Mouse (Mus musculus) intestine, embryonic 15.5 days (tissue): ENCODE results near the gene Tst. TPM values are rescaled to one million over a fixed set of nuclear protein-coding genes. Genes with fewer than 3 reads are reported as not detected.
A peak's percentile ranks its signal among the peaks of the same experiment; 100 is the strongest.

Experiments used
- ATAC-seq: fragments of 200-750 bp; cut with Nextera tagmentation; 2 replicates; pipeline ENCODE4 v1.8.0; 2017; ENCODE audit warnings: moderate TSS enrichment, moderate library complexity
- H3K27ac ChIP-seq: fragments of 300-500 bp; sonication (generic); 2 replicates; pipeline ENCODE4 v1.5.1; 2015; ENCODE audit warnings: mild to moderate bottlenecking, inconsistent platforms
- H3K27me3 ChIP-seq: fragments of 300-500 bp; sonication (generic); replicated peaks from 2 replicates; pipeline ENCODE4 v1.6.1; 2015; ENCODE audit warnings: inconsistent platforms
- H3K36me3 ChIP-seq: fragments of 300-500 bp; sonication (generic); 2 replicates; pipeline ENCODE4 v1.6.1; 2015; ENCODE audit warnings: inconsistent platforms
- H3K4me1 ChIP-seq: fragments of 300-500 bp; sonication (generic); replicated peaks from 2 replicates; pipeline ENCODE4 v1.6.1; 2015; ENCODE audit warnings: inconsistent platforms
- H3K4me2 ChIP-seq: fragments of 300-500 bp; sonication (generic); replicated peaks from 2 replicates; pipeline ENCODE4 v1.6.1; 2015; ENCODE audit warnings: mild to moderate bottlenecking, inconsistent platforms
- H3K4me3 ChIP-seq: fragments of 300-500 bp; sonication (generic); replicated peaks from 2 replicates; pipeline ENCODE4 v1.5.1; 2015; ENCODE audit warnings: inconsistent platforms
- H3K9ac ChIP-seq: fragments of 300-500 bp; sonication (generic); 2 replicates; pipeline ENCODE4 v1.6.1; 2015; ENCODE audit warnings: inconsistent platforms
- H3K9me3 ChIP-seq: fragments of 300-500 bp; sonication (generic); 2 replicates; pipeline ENCODE4 v1.6.1; 2016; ENCODE audit warnings: inconsistent platforms
- whole genome bisulfite sequencing: fragments of 180-500 bp; shearing (Covaris S2); methylation state at CpG from one replicate; pipeline ENCODE4 v1.1.7; 2015; 5-methylcytosine and 5-hydroxymethylcytosine counted together
- polyA plus RNA-seq: library from polyadenylated mRNA; unstranded; fragments of >200 nt; fragmentation: Nextera tagmentation; extraction: Ambion mirVana; gene quantifications from 2 replicates; pipeline ENCODE4 v1.2.1, GENCODE M21; 2015

Gene Tst
- polyA plus RNA-seq, 1 experiment from 2014 or later = 33.4 TPM

- H3K27ac ChIP-seq = peak within 1 kb of the TSS; percentile 68
- peak within 1 kb of the TSS; percentile 71 for H3K4me2 ChIP-seq
- H3K4me1 ChIP-seq = peaks cover 10% of the 10 kb centered on the region
- H3K9ac ChIP-seq = peak within 1 kb of the TSS; percentile 56
- H3K4me3 ChIP-seq = peak within 1 kb of the TSS; percentile 57
- peak; percentile 82 for ATAC-seq
- no peaks in the 10 kb centered on the region for H3K9me3 ChIP-seq
- 2% methylated on average over 52 of the region's 52 CpGs for WGBS
- H3K36me3 ChIP-seq = no peaks in the 10 kb centered on the region; the same call in 1 of the 2 replicates
- H3K27me3 ChIP-seq = peaks cover 46% of the 10 kb centered on the region
These were observed 22.9 kb upstream of the Tst start, which contains the start of gene Kctd17 for GRCm38 (mm10) chr15:78428391-78429138. Gene Kctd17 (plus strand): TSS chr15:78428564.

GRCm38 (mm10) chr15:78425230-78425629 is 19.5 kb upstream of the Tst start:
- WGBS = 56% methylated on average over 4 of the region's 4 CpGs
- H3K27me3 ChIP-seq = peaks cover 64% of the 10 kb centered on the region
- ATAC-seq = no peak
- no peak overlapping the region for H3K27ac ChIP-seq
- no peak overlapping the region for H3K4me2 ChIP-seq
- H3K9me3 ChIP-seq = no peaks in the 10 kb centered on the region
- no peak overlapping the region for H3K4me3 ChIP-seq
- H3K4me1 ChIP-seq = peaks cover 7% of the 10 kb centered on the region
- H3K36me3 ChIP-seq = no peaks in the 10 kb centered on the region
- H3K9ac ChIP-seq = no peak overlapping the region

- ATAC-seq = no peak
- no peak overlapping the region for H3K4me3 ChIP-seq
- peaks cover 64% of the 10 kb centered on the region for H3K27me3 ChIP-seq
- H3K4me1 ChIP-seq = peaks cover 6% of the 10 kb centered on the region
- no peak overlapping the region for H3K27ac ChIP-seq
- no peak overlapping the region for H3K9ac ChIP-seq
- H3K9me3 ChIP-seq = no peaks in the 10 kb centered on the region
- H3K36me3 ChIP-seq = no peaks in the 10 kb centered on the region
- H3K4me2 ChIP-seq = no peak overlapping the region
- 22% methylated on average over 11 of the region's 11 CpGs for WGBS
These were observed 18.8 kb upstream of the Tst start for GRCm38 (mm10) chr15:78424507-78424906.

GRCm38 (mm10) chr15:78422046-78422956 is 16.6 kb upstream of the Tst start:
- no peaks in the 10 kb centered on the region for H3K4me1 ChIP-seq
- peaks cover 53% of the 10 kb centered on the region for H3K27me3 ChIP-seq
- no peak overlapping the region; the same call in 1 of the 2 replicates for H3K4me2 ChIP-seq
- WGBS = 15% methylated on average over 16 of the region's 16 CpGs
- H3K27ac ChIP-seq = no peak overlapping the region
- no peak overlapping the region for H3K9ac ChIP-seq
- ATAC-seq = peak; percentile 77
- no peaks in the 10 kb centered on the region for H3K36me3 ChIP-seq
- H3K4me3 ChIP-seq = no peak overlapping the region
- H3K9me3 ChIP-seq = no peaks in the 10 kb centered on the region

GRCm38 (mm10) chr15:78420395-78420794 is 14.7 kb upstream of the Tst start:
- Histone ChIP-seq H3K27me3 (peaks cover 39% of the 10 kb centered on the region), H3K4me2 (no peak overlapping the region), H3K4me3 (no peak overlapping the region), H3K4me1 (no peaks in the 10 kb centered on the region), H3K27ac (no peak overlapping the region), H3K9ac (no peak overlapping the region), H3K36me3 (no peaks in the 10 kb centered on the region), H3K9me3 (no peaks in the 10 kb centered on the region)
- ATAC-seq = no peak
- WGBS = 82% methylated on average over 13 of the region's 13 CpGs

GRCm38 (mm10) chr15:78416937-78417336 is 11.2 kb upstream of the Tst start:
- WGBS = 19% methylated on average over 4 of the region's 4 CpGs
- ATAC-seq = peak; percentile 27; the same call in 1 of the 2 replicates
- no peak overlapping the region for H3K27ac ChIP-seq

GRCm38 (mm10) chr15:78414157-78414556 is 8.4 kb upstream of the Tst start:
- Histone ChIP-seq H3K27ac (no peak overlapping the region), H3K9me3 (no peaks in the 10 kb centered on the region), H3K4me3 (no peak overlapping the region), H3K36me3 (no peaks in the 10 kb centered on the region), H3K4me1 (peaks cover 8% of the 10 kb centered on the region), H3K9ac (no peak overlapping the region), H3K27me3 (peaks cover 31% of the 10 kb centered on the region), H3K4me2 (no peak overlapping the region)
- WGBS = 94% methylated on average over 8 of the region's 8 CpGs
- no peak for ATAC-seq

More at GRCm38 (mm10) chr15:78416937-78417336, 11.2 kb upstream of the Tst start:
- H3K4me1 ChIP-seq = no peaks in the 10 kb centered on the region
- H3K4me3 ChIP-seq = no peak overlapping the region
- no peak overlapping the region for H3K9ac ChIP-seq
- no peaks in the 10 kb centered on the region for H3K9me3 ChIP-seq
- H3K36me3 ChIP-seq = no peaks in the 10 kb centered on the region
- peaks cover 14% of the 10 kb centered on the region; the same call in 1 of the 2 replicates for H3K27me3 ChIP-seq
- no peak overlapping the region for H3K4me2 ChIP-seq

GRCm38 (mm10) chr15:78413719-78414117 is 8.0 kb upstream of the Tst start:
- no peaks in the 10 kb centered on the region for H3K36me3 ChIP-seq
- 52% methylated on average over 1 of the region's 1 CpGs for WGBS
- H3K9me3 ChIP-seq = no peaks in the 10 kb centered on the region
- no peak overlapping the region for H3K4me3 ChIP-seq
- no peak overlapping the region for H3K9ac ChIP-seq
- H3K27ac ChIP-seq = no peak overlapping the region
- H3K4me1 ChIP-seq = peaks cover 11% of the 10 kb centered on the region
- H3K4me2 ChIP-seq = no peak overlapping the region
- ATAC-seq = no peak
- H3K27me3 ChIP-seq = peaks cover 31% of the 10 kb centered on the region

GRCm38 (mm10) chr15:78413083-78413718 is 7.5 kb upstream of the Tst start:
- H3K9ac ChIP-seq = no peak overlapping the region
- no peaks in the 10 kb centered on the region for H3K9me3 ChIP-seq
- H3K4me2 ChIP-seq = no peak overlapping the region
- no peaks in the 10 kb centered on the region for H3K36me3 ChIP-seq
- peaks cover 33% of the 10 kb centered on the region for H3K27me3 ChIP-seq
- 85% methylated on average over 14 of the region's 14 CpGs for WGBS
- no peak overlapping the region for H3K4me3 ChIP-seq
- H3K27ac ChIP-seq = no peak overlapping the region
- peaks cover 14% of the 10 kb centered on the region for H3K4me1 ChIP-seq
- peak; percentile 39; the same call in 1 of the 2 replicates for ATAC-seq

- H3K4me3 ChIP-seq = peak overlapping the region; percentile 23
- H3K9ac ChIP-seq = no peak overlapping the region; the same call in 1 of the 2 replicates
- ATAC-seq = peak; percentile 54
- H3K36me3 ChIP-seq = no peaks in the 10 kb centered on the region
- peaks cover 30% of the 10 kb centered on the region for H3K4me1 ChIP-seq
- peak overlapping the region; percentile 62 for H3K4me2 ChIP-seq
- peak overlapping the region; percentile 54; the same call in 1 of the 2 replicates for H3K27ac ChIP-seq
- H3K27me3 ChIP-seq = peaks cover 33% of the 10 kb centered on the region
- WGBS = 17% methylated on average over 12 of the region's 12 CpGs
- no peaks in the 10 kb centered on the region for H3K9me3 ChIP-seq
These were observed 3.9 kb upstream of the Tst start for GRCm38 (mm10) chr15:78409570-78410052.

GRCm38 (mm10) chr15:78406293-78406934 is 707 bp upstream of the Tst start, which contains the start of gene Mpst:
Gene Mpst (plus strand): TSS chr15:78406416.
- Histone ChIP-seq H3K27ac (peak within 1 kb of the TSS; percentile 95), H3K9ac (peak within 1 kb of the TSS; percentile 76)

More at GRCm38 (mm10) chr15:78406293-78406934, 707 bp upstream of the Tst start, which contains the start of gene Mpst:
- under 1% methylated on average over 40 of the region's 40 CpGs for WGBS
- peak within 1 kb of the TSS; percentile 72 for H3K4me3 ChIP-seq
- peaks cover 28% of the 10 kb centered on the region for H3K27me3 ChIP-seq
- peak; percentile 85 for ATAC-seq
- H3K9me3 ChIP-seq = no peaks in the 10 kb centered on the region
- H3K4me1 ChIP-seq = peaks cover 44% of the 10 kb centered on the region
- peak within 1 kb of the TSS; percentile 83 for H3K4me2 ChIP-seq
- H3K36me3 ChIP-seq = no peaks in the 10 kb centered on the region
